Comparison of ENCODE assay signal across 27 mouse cellular contexts in the genomic region with DNA sequence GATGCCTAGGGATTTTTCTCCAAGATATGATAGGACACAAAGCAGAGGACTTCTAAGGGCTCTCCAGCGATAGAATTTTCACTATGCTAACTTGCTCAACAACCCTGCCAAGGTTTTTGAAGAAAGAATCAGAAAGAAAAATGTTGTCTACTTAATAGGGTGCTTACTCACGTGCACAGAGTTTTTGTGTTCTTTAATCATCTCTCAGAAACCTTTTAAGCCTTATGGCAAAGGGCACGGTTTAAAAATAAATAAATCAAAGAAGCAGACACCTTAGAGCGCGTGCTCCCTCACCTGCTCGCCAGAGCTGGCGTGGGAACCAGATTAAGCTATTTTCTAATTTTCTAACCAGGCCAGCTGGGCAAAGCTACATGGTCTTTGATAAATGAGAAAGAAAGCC.
DNase-seq lines count a peak whose midpoint lies in the region; ATAC-seq and TF ChIP-seq lines count a peak whose summit lies in the region.
"Had no signal": no experiment of that assay in that cellular context is flagged by ENCODE, and none has a peak within 500 bp of the region (broad histone marks: within the 10 kb centered on the region; RNA-seq: fewer than 3 reads in every experiment).

No protein-coding gene starts in this region.

- H3K4me3 ChIP-seq in forebrain, embryonic 11.5 days (ENCODE audit: low read depth, low read length): no peak overlapping the region
- no peak overlapping the region for H3K4me3 ChIP-seq in forebrain, embryonic 16.5 days (replicated peaks; ENCODE audit: low read length)
- no peak overlapping the region for H3K4me3 ChIP-seq in hindbrain, embryonic 10.5 days
- no peak overlapping the region for H3K4me3 ChIP-seq in hindbrain, postnatal 0 days (ENCODE audit: low read length)
- H3K4me3 ChIP-seq in midbrain, embryonic 12.5 days: no peak overlapping the region
- no peak overlapping the region for H3K4me3 ChIP-seq in midbrain, embryonic 14.5 days (replicated peaks; ENCODE audit: low read depth, low read length)
- no peak overlapping the region for H3K4me3 ChIP-seq in intestine, postnatal 0 days (ENCODE audit: low read depth, low read length)
- H3K4me3 ChIP-seq: heart, adult 2 months; heart, embryonic 10.5 days; heart, embryonic 13.5 days; hindbrain, embryonic 12.5 days; hindbrain, embryonic 15.5 days; intestine, embryonic 15.5 days had no signal

- no peak overlapping the region for H3K9ac ChIP-seq in forebrain, embryonic 11.5 days (ENCODE audit: low read length)
- no peak overlapping the region for H3K9ac ChIP-seq in forebrain, embryonic 16.5 days (replicated peaks; ENCODE audit: low read depth, low read length)
- H3K9ac ChIP-seq in hindbrain, postnatal 0 days (replicated peaks; ENCODE audit: low read length): no peak overlapping the region
- no peak overlapping the region for H3K9ac ChIP-seq in midbrain, embryonic 12.5 days (replicated peaks)
- no peak overlapping the region for H3K9ac ChIP-seq in midbrain, embryonic 14.5 days (replicated peaks; ENCODE audit: low read length)
- H3K9ac ChIP-seq in intestine, postnatal 0 days (ENCODE audit: low read depth, low read length): no peak overlapping the region
- H3K9ac ChIP-seq: heart, embryonic 13.5 days; hindbrain, embryonic 12.5 days; hindbrain, embryonic 15.5 days; intestine, embryonic 15.5 days had no signal

- 36% methylated on average over 7 of the region's 7 CpGs for WGBS in forebrain, embryonic 11.5 days
- WGBS in forebrain, embryonic 16.5 days: 21% methylated on average over 7 of the region's 7 CpGs
- 83% methylated on average over 7 of the region's 7 CpGs for WGBS in hindbrain, embryonic 10.5 days
- 67% methylated on average over 7 of the region's 7 CpGs for WGBS in hindbrain, postnatal 0 days
- 41% methylated on average over 7 of the region's 7 CpGs for WGBS in midbrain, embryonic 12.5 days
- WGBS in midbrain, embryonic 14.5 days: 57% methylated on average over 7 of the region's 7 CpGs
- WGBS in intestine, postnatal 0 days: 57% methylated on average over 7 of the region's 7 CpGs

- intact Hi-C loops in left cerebral cortex, postnatal 36 days (cut with DNase I): no loop called here

- no peak for DNase-seq in forebrain, embryonic 11.5 days (ENCODE audit: low spot score)
- DNase-seq in hindbrain, embryonic 10.5 days (ENCODE audit: low spot score): no peak
- DNase-seq in hindbrain, postnatal 0 days (ENCODE audit: low spot score): no peak
- no peak for DNase-seq in midbrain, embryonic 14.5 days
- DNase-seq in left cerebral cortex, postnatal 36 days (ENCODE audit: low spot score in 2 of 2): no peak
- DNase-seq: adrenal gland, postnatal 10 days; adrenal gland, postnatal 36 days; B cell, adult 2 months; cerebellum, adult 18-20 months; cerebellum, adult 9-10 months; cerebellum, postnatal 14 days; gastrocnemius, postnatal 10 days; gastrocnemius, postnatal 36 days; heart, adult 2 months; heart, postnatal 14 days; heart, postnatal 4 days had no signal

- TF ChIP-seq CTCF in hindbrain, postnatal 0 days (IDR thresholded peaks at IDR 0.05; ENCODE audit: low read depth): no peak
- no peak for TF ChIP-seq CTCF in intestine, postnatal 0 days (IDR thresholded peaks at IDR 0.05; ENCODE audit: low read depth)

- H3K36me3 ChIP-seq in forebrain, embryonic 11.5 days (ENCODE audit: control insufficient read depth, insufficient read depth, low read length): no peaks in the 10 kb centered on the region
- no peaks in the 10 kb centered on the region for H3K36me3 ChIP-seq in forebrain, embryonic 16.5 days (ENCODE audit: control insufficient read depth, insufficient read depth)
- H3K36me3 ChIP-seq in hindbrain, embryonic 10.5 days: no peaks in the 10 kb centered on the region
- no peaks in the 10 kb centered on the region for H3K36me3 ChIP-seq in hindbrain, postnatal 0 days (ENCODE audit: insufficient read depth, low read length)
- no peaks in the 10 kb centered on the region for H3K36me3 ChIP-seq in midbrain, embryonic 12.5 days
- H3K36me3 ChIP-seq in midbrain, embryonic 14.5 days (ENCODE audit: control insufficient read depth, insufficient read depth, low read length): no peaks in the 10 kb centered on the region
- H3K36me3 ChIP-seq in intestine, postnatal 0 days (ENCODE audit: control insufficient read depth, insufficient read depth): no peaks in the 10 kb centered on the region
- H3K36me3 ChIP-seq: G1E; heart, embryonic 10.5 days; heart, embryonic 13.5 days; hindbrain, embryonic 12.5 days; hindbrain, embryonic 15.5 days; intestine, embryonic 15.5 days had no signal

- H3K27me3 ChIP-seq in forebrain, embryonic 11.5 days (ENCODE audit: control insufficient read depth, insufficient read depth, low read length): no peaks in the 10 kb centered on the region
- no peaks in the 10 kb centered on the region for H3K27me3 ChIP-seq in forebrain, embryonic 16.5 days (replicated peaks; ENCODE audit: control insufficient read depth, insufficient read depth, low read length)
- H3K27me3 ChIP-seq in hindbrain, embryonic 10.5 days (ENCODE audit: insufficient read depth, poor library complexity, severe bottlenecking): no peaks in the 10 kb centered on the region
- H3K27me3 ChIP-seq in hindbrain, postnatal 0 days (ENCODE audit: insufficient read depth, low read length): no peaks in the 10 kb centered on the region
- H3K27me3 ChIP-seq in midbrain, embryonic 12.5 days: peaks cover 4% of the 10 kb centered on the region; the same call in 1 of the 2 replicates
- H3K27me3 ChIP-seq in midbrain, embryonic 14.5 days (ENCODE audit: control insufficient read depth, insufficient read depth, low read length): no peaks in the 10 kb centered on the region
- H3K27me3 ChIP-seq in intestine, postnatal 0 days (replicated peaks; ENCODE audit: control insufficient read depth, insufficient read depth, low read length): no peaks in the 10 kb centered on the region
- H3K27me3 ChIP-seq: CH12.LX; heart, embryonic 13.5 days; hindbrain, embryonic 12.5 days; hindbrain, embryonic 15.5 days; intestine, embryonic 15.5 days; Patski had no signal

- peaks cover 7% of the 10 kb centered on the region; the same call in 1 of the 2 replicates for H3K4me1 ChIP-seq in forebrain, embryonic 11.5 days (replicated peaks; ENCODE audit: control insufficient read depth, insufficient read depth, low read length)
- peaks cover 8% of the 10 kb centered on the region; the same call in 1 of the 2 replicates for H3K4me1 ChIP-seq in forebrain, embryonic 16.5 days (replicated peaks; ENCODE audit: control insufficient read depth, insufficient read depth, low read length)
- peaks cover 22% of the 10 kb centered on the region for H3K4me1 ChIP-seq in hindbrain, embryonic 10.5 days (replicated peaks)
- no peaks in the 10 kb centered on the region for H3K4me1 ChIP-seq in hindbrain, postnatal 0 days (ENCODE audit: insufficient read depth, low read length)
- H3K4me1 ChIP-seq in midbrain, embryonic 12.5 days: peaks cover 26% of the 10 kb centered on the region
- peaks cover 17% of the 10 kb centered on the region for H3K4me1 ChIP-seq in midbrain, embryonic 14.5 days (ENCODE audit: control insufficient read depth, insufficient read depth, low read length)
- no peaks in the 10 kb centered on the region for H3K4me1 ChIP-seq in intestine, postnatal 0 days (replicated peaks; ENCODE audit: control insufficient read depth, insufficient read depth, low read length)
- H3K4me1 ChIP-seq: heart, embryonic 10.5 days; hindbrain, embryonic 15.5 days; intestine, embryonic 15.5 days had no signal

- H3K9me3 ChIP-seq in forebrain, embryonic 11.5 days (ENCODE audit: control insufficient read depth, low read length): no peaks in the 10 kb centered on the region
- H3K9me3 ChIP-seq in forebrain, embryonic 16.5 days (ENCODE audit: control insufficient read depth, low read length): no peaks in the 10 kb centered on the region
- H3K9me3 ChIP-seq in hindbrain, embryonic 10.5 days: no peaks in the 10 kb centered on the region
- H3K9me3 ChIP-seq in hindbrain, postnatal 0 days (ENCODE audit: low read length): no peaks in the 10 kb centered on the region
- H3K9me3 ChIP-seq in midbrain, embryonic 12.5 days: no peaks in the 10 kb centered on the region
- no peaks in the 10 kb centered on the region for H3K9me3 ChIP-seq in midbrain, embryonic 14.5 days (ENCODE audit: control insufficient read depth, low read length)
- H3K9me3 ChIP-seq in intestine, postnatal 0 days (ENCODE audit: control insufficient read depth): no peaks in the 10 kb centered on the region
- H3K9me3 ChIP-seq: heart, embryonic 10.5 days; heart, embryonic 13.5 days; hindbrain, embryonic 12.5 days; hindbrain, embryonic 15.5 days; intestine, embryonic 15.5 days had no signal

- ATAC-seq in forebrain, embryonic 11.5 days (replicated peaks; ENCODE audit: low FRiP score): no peak
- no peak for ATAC-seq in forebrain, embryonic 16.5 days
- ATAC-seq in hindbrain, postnatal 0 days: no peak
- no peak for ATAC-seq in midbrain, embryonic 12.5 days (ENCODE audit: low FRiP score, low read depth)
- no peak for ATAC-seq in midbrain, embryonic 14.5 days (ENCODE audit: low FRiP score, low TSS enrichment)
- ATAC-seq in intestine, postnatal 0 days: no peak
- ATAC-seq: intestine, embryonic 15.5 days; Patski had no signal

- peak overlapping the region; percentile 27; the same call in 1 of the 2 replicates for H3K27ac ChIP-seq in forebrain, embryonic 11.5 days (ENCODE audit: low read depth, low read length)
- no peak overlapping the region for H3K27ac ChIP-seq in forebrain, embryonic 16.5 days (ENCODE audit: low read length)
- H3K27ac ChIP-seq in hindbrain, embryonic 10.5 days: peak overlapping the region; percentile 56
- H3K27ac ChIP-seq in hindbrain, postnatal 0 days: no peak overlapping the region
- peak overlapping the region; percentile 49; the same call in 1 of the 2 replicates for H3K27ac ChIP-seq in midbrain, embryonic 12.5 days (replicated peaks)
- H3K27ac ChIP-seq in midbrain, embryonic 14.5 days (replicated peaks; ENCODE audit: low read depth, low read length): peak overlapping the region; percentile 33; the same call in 1 of the 2 replicates
- H3K27ac ChIP-seq in intestine, postnatal 0 days (ENCODE audit: low read depth, low read length): no peak overlapping the region
- H3K27ac ChIP-seq: heart, adult 2 months; heart, embryonic 10.5 days; heart, embryonic 13.5 days; hindbrain, embryonic 15.5 days; intestine, embryonic 15.5 days had no signal

- no peak overlapping the region for H3K4me2 ChIP-seq in forebrain, embryonic 11.5 days (ENCODE audit: low read depth, low read length, severe bottlenecking)
- H3K4me2 ChIP-seq in forebrain, embryonic 16.5 days (ENCODE audit: low read length): no peak overlapping the region
- no peak overlapping the region for H3K4me2 ChIP-seq in hindbrain, postnatal 0 days (ENCODE audit: low read depth, low read length)
- no peak overlapping the region for H3K4me2 ChIP-seq in midbrain, embryonic 12.5 days (replicated peaks)
- no peak overlapping the region for H3K4me2 ChIP-seq in midbrain, embryonic 14.5 days (ENCODE audit: low read length)
- H3K4me2 ChIP-seq in intestine, postnatal 0 days (replicated peaks; ENCODE audit: low read depth): no peak overlapping the region
- H3K4me2 ChIP-seq: heart, embryonic 13.5 days; hindbrain, embryonic 12.5 days; hindbrain, embryonic 15.5 days; intestine, embryonic 15.5 days had no signal

Comparison
In these comparisons a context has a peak if more than half of its experiments do, and no peak if none do; other contexts are left out.
1. H3K27ac ChIP-seq: peak in forebrain, embryonic 11.5 days (single experiment), hindbrain, embryonic 10.5 days (single experiment), midbrain, embryonic 12.5 days (single experiment) and midbrain, embryonic 14.5 days (single experiment); none in forebrain, embryonic 16.5 days (single experiment), hindbrain, postnatal 0 days (single experiment) and intestine, postnatal 0 days (single experiment).